Mouse (Mus musculus) stomach, embryonic 15.5 days (tissue): ENCODE results near the gene Ankrd13d. TPM values are rescaled to one million over a fixed set of nuclear protein-coding genes. Genes with fewer than 3 reads are reported as not detected.

Experiments used
- ATAC-seq: fragments of 200-750 bp; cut with Nextera tagmentation; 2 replicates; pipeline ENCODE4 v1.8.0; 2017; ENCODE audit warnings: low read depth, moderate number of reproducible peaks, moderate TSS enrichment; ENCODE audit not compliant: insufficient read depth, low FRiP score
- H3K27ac ChIP-seq: fragments of 300-500 bp; sonication (generic); 2 replicates; pipeline ENCODE4 v1.5.1; 2015; ENCODE audit warnings: mild to moderate bottlenecking, inconsistent platforms
- H3K27me3 ChIP-seq: fragments of 300-500 bp; sonication (generic); replicated peaks from 2 replicates; pipeline ENCODE4 v1.6.1; 2015; ENCODE audit warnings: inconsistent platforms
- H3K36me3 ChIP-seq: fragments of 300-500 bp; sonication (generic); 2 replicates; pipeline ENCODE4 v1.6.1; 2015; ENCODE audit warnings: inconsistent platforms
- H3K4me1 ChIP-seq: fragments of 300-500 bp; sonication (generic); 2 replicates; pipeline ENCODE4 v1.6.1; 2015; ENCODE audit warnings: inconsistent platforms
- H3K4me2 ChIP-seq: fragments of 300-500 bp; sonication (generic); 2 replicates; pipeline ENCODE4 v1.6.1; 2015; ENCODE audit warnings: mild to moderate bottlenecking, inconsistent platforms
- H3K4me3 ChIP-seq: fragments of 300-500 bp; sonication (generic); replicated peaks from 2 replicates; pipeline ENCODE4 v1.5.1; 2015; ENCODE audit warnings: inconsistent platforms
- H3K9ac ChIP-seq: fragments of 300-500 bp; sonication (generic); 2 replicates; pipeline ENCODE4 v1.6.1; 2015; ENCODE audit warnings: inconsistent platforms
- H3K9me3 ChIP-seq: fragments of 300-500 bp; sonication (generic); 2 replicates; pipeline ENCODE4 v1.6.1; 2016; ENCODE audit warnings: inconsistent platforms
- WGBS: fragments of 180-500 bp; shearing (Covaris S2); methylation state at CpG from one replicate; pipeline ENCODE4 v1.1.7; 2015; 5-methylcytosine and 5-hydroxymethylcytosine counted together
- polyA plus RNA-seq: library from polyadenylated mRNA; unstranded; fragments of >200 nt; fragmentation: Nextera tagmentation; extraction: Ambion mirVana; gene quantifications from 2 replicates; pipeline ENCODE4 v1.2.1, GENCODE M21; 2015

Ankrd13d gene
- polyA plus RNA-seq, 1 experiment from 2014 or later: 9.5 TPM

DNA sequence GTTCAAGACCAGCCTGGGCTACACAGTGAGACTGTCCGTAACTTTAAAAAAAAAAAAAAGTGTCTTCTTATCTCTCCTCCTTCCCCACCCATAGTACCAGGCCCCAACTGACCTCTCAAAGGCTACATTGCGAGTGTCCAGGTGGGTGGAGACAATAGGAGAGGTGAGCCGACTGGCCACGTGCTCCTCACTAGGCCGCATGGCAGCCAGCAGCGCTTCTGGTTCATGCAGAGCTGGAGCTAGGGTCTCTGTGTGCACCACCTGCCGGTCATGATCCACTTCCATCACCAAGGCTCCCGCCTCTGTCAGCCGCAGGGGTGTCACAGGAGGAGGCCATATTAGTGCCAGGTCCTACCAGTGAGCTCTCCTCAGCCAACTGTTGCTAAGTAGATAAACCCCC lies 2.5 kb downstream of the Ankrd13d start:
- WGBS: 90% methylated on average over 9 of the region's 9 CpGs
- H3K27ac ChIP-seq: no peak overlapping the region

DNA sequence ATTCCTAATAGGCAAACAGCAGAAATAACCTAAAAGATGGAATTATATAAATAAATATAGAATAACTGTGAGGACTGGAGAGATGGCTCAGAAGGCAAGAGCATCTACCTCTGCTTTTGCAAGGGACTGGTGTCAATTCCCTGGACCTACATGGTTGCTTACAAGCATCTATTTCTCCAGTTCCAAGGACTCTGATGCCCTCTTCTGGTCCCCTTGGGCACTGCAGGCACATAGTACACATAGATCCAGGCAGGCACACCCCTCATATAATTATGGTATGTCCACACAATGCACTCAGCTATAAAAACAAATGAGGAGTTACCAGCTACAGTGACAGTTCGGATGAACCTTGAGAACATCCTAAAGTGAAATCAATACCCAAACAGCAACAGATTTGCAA lies 3.5 kb downstream of the Ankrd13d start:
- Histone ChIP-seq H3K4me3 (no peak overlapping the region), H3K9me3 (no peaks in the 10 kb centered on the region), H3K27me3 (no peaks in the 10 kb centered on the region), H3K36me3 (0 out of 2 replicates have a peak, but pooled peaks cover 4% of the 10 kb centered on the region), H3K4me2 (no peak overlapping the region), H3K9ac (no peak overlapping the region), H3K27ac (no peak overlapping the region), H3K4me1 (no peaks in the 10 kb centered on the region)
- 90% methylated on average over 1 of the region's 1 CpGs for WGBS
- ATAC-seq: no peak

More for the DNA sequence above, 2.5 kb downstream of the Ankrd13d start:
- H3K36me3 ChIP-seq: peaks cover 5% of the 10 kb centered on the region; the same call in 1 of the 2 replicates
- no peak overlapping the region for H3K4me2 ChIP-seq
- no peak overlapping the region for H3K4me3 ChIP-seq
- H3K9ac ChIP-seq: no peak overlapping the region
- ATAC-seq: no peak
- H3K27me3 ChIP-seq: no peaks in the 10 kb centered on the region
- no peaks in the 10 kb centered on the region for H3K4me1 ChIP-seq
- H3K9me3 ChIP-seq: no peaks in the 10 kb centered on the region

DNA sequence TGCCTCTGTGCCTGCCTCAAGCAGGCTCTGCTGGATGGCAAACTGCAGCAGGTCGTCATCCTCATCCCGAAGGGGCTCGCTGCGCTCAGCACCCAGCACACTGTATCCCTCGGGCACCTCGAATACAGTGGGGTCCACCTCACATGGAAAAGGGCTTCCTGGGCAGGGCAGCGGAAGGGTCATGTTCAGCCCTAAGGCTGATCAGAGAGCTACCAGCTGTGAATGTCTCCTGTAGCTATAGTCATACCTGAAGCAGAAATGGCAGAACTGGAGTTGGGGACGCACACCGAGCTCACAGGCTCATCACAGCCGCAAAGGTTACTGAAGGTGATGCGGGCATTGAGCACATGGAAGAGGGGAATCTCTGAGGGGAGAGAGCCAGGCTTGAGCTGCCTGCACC lies 12.0 kb downstream of the Ankrd13d start:
- no peaks in the 10 kb centered on the region for H3K27me3 ChIP-seq
- WGBS: 92% methylated on average over 11 of the region's 11 CpGs

DNA sequence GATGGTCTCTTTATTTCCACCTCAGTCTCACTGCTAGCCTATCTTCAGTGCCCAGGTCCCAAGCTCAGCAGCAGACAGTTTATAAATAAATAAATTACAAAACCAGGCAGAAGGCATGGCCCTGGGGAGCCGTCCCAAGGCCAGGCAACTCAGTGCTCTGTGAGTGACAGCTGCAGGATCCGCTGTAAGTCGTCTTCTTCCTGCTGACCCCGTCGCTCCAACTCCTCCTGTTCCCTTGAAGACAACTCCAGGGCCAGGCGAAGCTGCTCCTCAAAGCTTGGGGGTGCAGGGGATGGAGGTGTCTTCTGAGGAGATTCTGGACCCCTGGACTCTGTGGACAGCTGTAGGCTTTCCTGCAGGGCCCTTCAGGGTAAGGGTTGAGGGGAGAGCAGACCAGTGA lies 12.8 kb downstream of the Ankrd13d start:
- ATAC-seq: no peak
- H3K36me3 ChIP-seq: 0 out of 2 replicates have a peak, but pooled peaks cover under 1% of the 10 kb centered on the region
- no peaks in the 10 kb centered on the region for H3K9me3 ChIP-seq
- no peaks in the 10 kb centered on the region for H3K27me3 ChIP-seq
- 0 out of 2 replicates have a peak, but pooled peaks cover 4% of the 10 kb centered on the region for H3K4me1 ChIP-seq
- no peak overlapping the region for H3K27ac ChIP-seq
- 68% methylated on average over 6 of the region's 6 CpGs for WGBS
- H3K4me2 ChIP-seq: no peak overlapping the region
- H3K4me3 ChIP-seq: no peak overlapping the region
- no peak overlapping the region for H3K9ac ChIP-seq

More for the DNA sequence above, 12.0 kb downstream of the Ankrd13d start:
- H3K9ac ChIP-seq: no peak overlapping the region
- no peak overlapping the region for H3K4me2 ChIP-seq
- no peak for ATAC-seq
- no peak overlapping the region for H3K27ac ChIP-seq
- H3K9me3 ChIP-seq: no peaks in the 10 kb centered on the region
- H3K4me1 ChIP-seq: 0 out of 2 replicates have a peak, but pooled peaks cover 4% of the 10 kb centered on the region
- no peaks in the 10 kb centered on the region for H3K36me3 ChIP-seq
- no peak overlapping the region for H3K4me3 ChIP-seq

DNA sequence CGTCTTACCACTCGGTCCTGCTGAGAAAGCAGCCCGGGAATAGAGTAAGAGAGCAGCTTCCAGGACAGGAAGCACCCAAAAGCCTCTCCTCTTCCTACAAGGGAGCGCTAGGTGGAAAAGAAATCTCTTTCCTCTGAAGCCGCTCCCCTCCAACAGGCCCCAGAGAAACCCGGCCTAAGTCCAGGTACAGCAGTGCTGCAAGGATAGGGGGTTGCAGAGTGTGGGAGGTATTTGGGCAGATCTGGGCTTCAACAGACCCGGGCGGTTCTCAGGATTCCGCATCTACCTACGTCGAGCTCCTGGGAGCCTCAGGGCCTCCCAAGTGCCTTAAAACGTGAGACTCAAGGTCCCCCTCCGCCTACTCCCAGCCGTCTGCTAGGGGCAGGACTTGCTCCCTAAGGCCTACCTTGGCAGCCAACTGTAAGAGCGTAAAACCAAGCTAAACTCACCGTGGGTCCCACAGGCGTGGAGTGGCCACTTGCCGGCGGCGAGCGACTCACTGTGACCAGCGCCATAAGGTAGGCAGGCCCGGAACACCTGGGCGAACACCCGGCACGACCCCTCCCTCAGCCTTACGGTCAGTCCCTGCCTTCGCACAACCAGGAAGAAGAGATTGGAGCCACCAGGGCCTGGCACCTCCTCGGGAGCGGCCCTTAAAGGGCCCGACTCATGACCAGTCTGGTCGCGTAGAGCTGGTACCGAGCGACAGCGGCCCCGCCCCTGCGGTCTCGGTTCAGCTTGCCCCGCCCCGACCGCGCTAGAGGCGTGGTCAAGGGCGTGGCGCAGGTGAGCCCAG lies 14.2 kb downstream of the Ankrd13d start, which contains the start of gene Ssh3:
Gene Ssh3, minus strand, starts transcription at position 615 of the 796 bp plus-strand sequence.
- 9% methylated on average over 46 of the region's 46 CpGs for WGBS
- Histone ChIP-seq H3K4me1 (0 out of 2 replicates have a peak, but pooled peaks cover 9% of the 10 kb centered on the region), H3K9ac (peak within 1 kb of the TSS; percentile 40; the same call in 1 of the 2 replicates), H3K27ac (peak within 1 kb of the TSS; percentile 57), H3K4me3 (peak within 1 kb of the TSS; percentile 49), H3K9me3 (no peaks in the 10 kb centered on the region), H3K27me3 (no peaks in the 10 kb centered on the region), H3K4me2 (peak within 1 kb of the TSS; percentile 65), H3K36me3 (0 out of 2 replicates have a peak, but pooled peaks cover 3% of the 10 kb centered on the region)
- peak; percentile 94 for ATAC-seq

DNA sequence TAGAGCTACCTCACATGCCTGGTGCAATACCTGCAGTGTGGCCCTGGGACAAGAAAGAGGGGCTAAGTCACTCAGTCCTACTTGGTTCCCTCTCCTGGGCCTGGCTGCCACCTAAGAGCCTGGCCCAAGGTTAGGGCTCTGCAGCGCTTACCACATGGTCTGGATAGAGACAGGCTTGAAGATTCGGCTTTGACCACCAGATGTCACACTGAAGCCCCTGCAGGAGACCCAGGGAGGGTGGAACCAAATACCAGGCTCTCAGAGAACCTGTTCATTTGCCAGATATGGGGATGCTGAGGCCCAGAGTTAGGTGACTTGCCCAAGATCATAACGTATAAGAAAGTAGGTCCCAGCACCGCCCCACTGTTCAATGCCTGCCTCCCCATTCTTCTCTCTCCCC lies 17.0 kb downstream of the Ankrd13d start:
- no peak for ATAC-seq
- no peak overlapping the region for H3K4me2 ChIP-seq
- no peaks in the 10 kb centered on the region for H3K27me3 ChIP-seq
- H3K4me3 ChIP-seq: no peak overlapping the region
- 68% methylated on average over 4 of the region's 4 CpGs for WGBS
- peaks cover 18% of the 10 kb centered on the region; the same call in 1 of the 2 replicates for H3K4me1 ChIP-seq
- no peak overlapping the region for H3K9ac ChIP-seq
- H3K9me3 ChIP-seq: no peaks in the 10 kb centered on the region
- H3K36me3 ChIP-seq: 0 out of 2 replicates have a peak, but pooled peaks cover 3% of the 10 kb centered on the region
- no peak overlapping the region for H3K27ac ChIP-seq

DNA sequence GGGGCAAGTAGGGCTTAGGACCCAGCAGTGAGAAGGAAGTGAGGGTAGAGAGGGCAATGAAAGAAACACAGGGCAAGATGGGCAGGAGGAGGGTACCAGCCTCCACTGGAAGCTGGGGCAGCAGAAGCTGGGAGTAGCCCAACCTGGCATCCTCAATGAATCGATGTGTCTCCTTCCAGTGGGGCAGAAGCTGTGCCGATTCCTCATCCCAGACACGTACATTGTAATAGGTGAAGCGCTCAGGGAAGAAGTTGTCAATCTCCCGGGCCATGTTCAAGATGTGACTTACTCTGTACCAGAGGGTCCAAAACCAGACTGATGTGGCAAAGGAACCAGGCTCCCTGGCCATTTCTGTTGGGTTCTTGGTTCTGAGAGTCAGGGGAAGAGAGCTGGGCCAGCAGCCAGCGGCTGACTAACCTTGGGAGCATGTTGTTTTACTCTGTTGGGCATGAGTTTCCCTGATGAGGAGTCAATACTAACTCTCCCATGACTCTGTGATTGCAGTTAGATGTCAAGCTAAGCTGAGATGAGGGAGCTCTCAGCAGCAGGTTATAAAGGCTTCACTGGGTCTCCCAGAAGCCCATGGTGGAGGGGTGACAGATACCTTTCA lies 18.7 kb downstream of the Ankrd13d start:
- WGBS: 91% methylated on average over 6 of the region's 6 CpGs
- Histone ChIP-seq H3K4me1 (peaks cover 23% of the 10 kb centered on the region; the same call in 1 of the 2 replicates), H3K4me2 (0 out of 2 replicates have a peak overlapping the region, but pooled peaks have one; percentile 5), H3K27me3 (no peaks in the 10 kb centered on the region), H3K27ac (no peak overlapping the region), H3K36me3 (0 out of 2 replicates have a peak, but pooled peaks cover 3% of the 10 kb centered on the region), H3K9ac (no peak overlapping the region), H3K4me3 (no peak overlapping the region), H3K9me3 (no peaks in the 10 kb centered on the region)
- ATAC-seq: no peak

DNA sequence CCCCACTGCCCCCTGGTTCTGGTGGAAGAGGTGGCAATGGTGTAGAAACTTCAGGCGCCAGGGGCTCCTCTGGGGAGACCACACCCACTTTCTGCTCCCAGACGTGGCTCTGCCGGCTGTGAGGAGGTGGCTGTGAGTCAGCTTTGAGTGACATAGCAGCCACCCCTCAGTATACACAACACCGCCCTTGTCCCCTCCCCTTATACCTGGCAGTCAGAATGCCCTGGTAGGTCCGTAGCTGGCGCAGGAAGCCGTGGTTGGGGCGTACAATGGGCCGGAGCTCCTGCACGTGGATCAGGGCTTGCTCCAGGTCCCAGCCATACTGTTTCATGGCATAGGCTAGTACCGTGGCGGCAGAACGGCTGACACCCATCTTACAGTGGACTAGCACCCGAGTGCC lies 19.2 kb downstream of the Ankrd13d start:
- Histone ChIP-seq H3K9me3 (no peaks in the 10 kb centered on the region), H3K27me3 (no peaks in the 10 kb centered on the region), H3K27ac (no peak overlapping the region), H3K36me3 (0 out of 2 replicates have a peak, but pooled peaks cover 3% of the 10 kb centered on the region), H3K4me3 (no peak overlapping the region), H3K4me2 (0 out of 2 replicates have a peak overlapping the region, but pooled peaks have one; percentile 5), H3K9ac (no peak overlapping the region), H3K4me1 (peaks cover 23% of the 10 kb centered on the region; the same call in 1 of the 2 replicates)
- peak; percentile 86 for ATAC-seq
- 52% methylated on average over 14 of the region's 14 CpGs for WGBS

DNA sequence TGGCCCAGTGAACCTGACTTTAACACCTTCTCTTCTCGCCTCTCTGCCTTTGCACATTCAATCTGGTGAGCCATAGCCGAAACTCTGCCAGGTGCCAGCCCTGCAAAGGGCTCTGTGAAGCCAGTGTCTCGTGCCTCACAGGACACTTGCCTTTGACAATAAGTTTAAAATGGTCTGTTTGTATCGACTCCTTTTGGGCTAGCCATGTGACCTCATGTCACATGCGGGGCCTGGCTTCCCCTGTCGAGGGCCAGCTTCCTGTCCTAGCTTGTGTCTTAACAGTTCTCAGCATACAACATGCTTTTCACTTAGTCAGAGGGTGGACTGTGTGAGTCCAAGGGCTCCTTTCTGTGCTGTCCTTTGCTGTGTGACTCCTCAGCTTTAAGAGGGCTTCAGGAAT lies 20.2 kb downstream of the Ankrd13d start:
- H3K27me3 ChIP-seq: no peaks in the 10 kb centered on the region
- 61% methylated on average over 6 of the region's 6 CpGs for WGBS
- H3K4me3 ChIP-seq: no peak overlapping the region
- H3K36me3 ChIP-seq: 0 out of 2 replicates have a peak, but pooled peaks cover 3% of the 10 kb centered on the region
- H3K9me3 ChIP-seq: no peaks in the 10 kb centered on the region
- no peak for ATAC-seq
- H3K4me2 ChIP-seq: no peak overlapping the region
- H3K9ac ChIP-seq: no peak overlapping the region
- peaks cover 23% of the 10 kb centered on the region; the same call in 1 of the 2 replicates for H3K4me1 ChIP-seq
- H3K27ac ChIP-seq: no peak overlapping the region

DNA sequence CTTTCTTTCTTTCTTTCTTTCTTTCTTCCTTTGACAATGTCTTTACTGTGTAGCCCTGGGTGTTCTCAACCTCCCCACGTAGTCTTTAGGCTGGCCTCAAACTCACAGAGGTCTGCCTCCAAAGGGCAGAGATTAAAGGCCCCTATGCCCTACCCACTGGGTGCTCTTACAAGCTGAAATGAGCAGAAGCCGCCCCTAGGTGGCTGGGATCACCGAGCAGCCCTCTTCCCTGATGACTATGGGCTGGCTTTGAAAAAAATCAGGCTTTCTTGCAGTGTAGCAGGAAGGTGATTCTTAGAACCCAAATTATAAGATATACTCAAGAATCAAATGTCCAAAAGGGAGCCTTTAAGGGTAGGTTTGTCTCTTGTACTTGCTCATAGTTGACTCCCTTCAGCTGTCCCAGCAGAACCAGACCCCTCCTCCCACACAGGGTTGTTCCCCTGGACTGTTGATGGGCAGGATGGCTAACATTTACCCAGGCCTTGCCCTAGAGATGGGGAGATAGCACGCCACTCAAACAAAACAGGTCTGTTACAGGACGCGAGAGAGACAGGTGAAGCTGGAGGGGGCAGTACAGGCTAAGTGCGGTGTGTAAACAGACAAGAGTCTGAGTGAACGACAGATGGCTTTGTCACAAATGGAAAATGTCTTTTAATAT lies 21.8 kb downstream of the Ankrd13d start:
- Histone ChIP-seq H3K4me3 (no peak overlapping the region), H3K27me3 (no peaks in the 10 kb centered on the region), H3K4me2 (no peak overlapping the region), H3K9me3 (no peaks in the 10 kb centered on the region), H3K27ac (0 out of 2 replicates have a peak overlapping the region, but pooled peaks have one; percentile 44), H3K9ac (no peak overlapping the region), H3K36me3 (0 out of 2 replicates have a peak, but pooled peaks cover 3% of the 10 kb centered on the region), H3K4me1 (peaks cover 28% of the 10 kb centered on the region; the same call in 1 of the 2 replicates)
- WGBS: 43% methylated on average over 8 of the region's 8 CpGs
- peak; percentile 36; the same call in 1 of the 2 replicates for ATAC-seq

DNA sequence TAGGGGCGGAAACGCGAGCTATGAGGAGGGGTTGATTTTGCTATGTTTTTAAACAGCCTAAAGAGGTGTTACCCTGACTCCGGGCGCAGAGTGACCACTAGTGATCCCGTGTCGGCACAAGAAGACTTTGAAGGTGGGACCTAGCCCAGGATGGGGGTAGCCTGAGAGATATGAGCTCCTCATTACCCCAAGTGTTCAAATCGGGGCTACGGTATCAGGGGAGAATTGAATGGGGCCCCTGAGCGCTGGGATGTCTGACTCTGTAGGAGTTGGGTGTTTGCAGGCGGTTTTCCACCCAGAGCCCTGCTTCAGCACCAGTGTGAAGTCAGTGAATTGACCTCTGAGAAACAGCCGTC lies 25.1 kb downstream of the Ankrd13d start:
- no peaks in the 10 kb centered on the region for H3K36me3 ChIP-seq
- no peaks in the 10 kb centered on the region for H3K9me3 ChIP-seq
- ATAC-seq: no peak; the same call in 1 of the 2 replicates
- H3K27me3 ChIP-seq: no peaks in the 10 kb centered on the region
- H3K9ac ChIP-seq: peak overlapping the region; percentile 39; the same call in 1 of the 2 replicates
- 22% methylated on average over 12 of the region's 12 CpGs for WGBS
- peak overlapping the region; percentile 84 for H3K4me2 ChIP-seq
- peaks cover 15% of the 10 kb centered on the region; the same call in 1 of the 2 replicates for H3K4me1 ChIP-seq
- H3K27ac ChIP-seq: no peak overlapping the region
- H3K4me3 ChIP-seq: peak overlapping the region; percentile 75
